Mouse (Mus musculus) stomach, postnatal 0 days (tissue): ENCODE data around the gene Smc3. TPM values are rescaled to one million over a fixed set of nuclear protein-coding genes. Genes with fewer than 3 reads are reported as not detected.
A peak's percentile ranks its signal among the peaks of the same experiment; 100 is the strongest.

Source experiments
- ATAC-seq: fragments of 200-750 bp; cut with Nextera tagmentation; 2 replicates; pipeline ENCODE4 v1.8.0; 2017; ENCODE audit not compliant: low FRiP score, low TSS enrichment
- DNase-seq: peaks from one replicate; pipeline ENCODE4 v3.0.0-alpha.2; 2016; ENCODE audit warnings: low spot score
- H3K27ac ChIP-seq: fragments of 300-500 bp; sonication (generic); replicated peaks from 2 replicates; pipeline ENCODE4 v1.5.1; 2014; ENCODE audit warnings: mild to moderate bottlenecking, control low read depth
- H3K27me3 ChIP-seq: fragments of 300-500 bp; sonication (generic); 2 replicates; pipeline ENCODE4 v1.6.1; 2014; ENCODE audit warnings: low read length; ENCODE audit not compliant: control insufficient read depth, insufficient read depth
- H3K36me3 ChIP-seq: fragments of 300-500 bp; sonication (generic); 2 replicates; pipeline ENCODE4 v1.6.1; 2014; ENCODE audit warnings: low read length, mixed read lengths; ENCODE audit not compliant: control insufficient read depth, insufficient read depth
- H3K4me1 ChIP-seq: fragments of 300-500 bp; sonication (generic); replicated peaks from 2 replicates; pipeline ENCODE4 v1.6.1; 2014; ENCODE audit warnings: antibody characterized with exemption; ENCODE audit not compliant: control insufficient read depth, insufficient read depth
- H3K4me2 ChIP-seq: fragments of 300-500 bp; sonication (generic); replicated peaks from 2 replicates; pipeline ENCODE4 v1.6.1; 2014; ENCODE audit warnings: low read depth, mild to moderate bottlenecking, control low read depth, moderate library complexity
- H3K4me3 ChIP-seq: fragments of 300-500 bp; sonication (generic); 2 replicates; pipeline ENCODE4 v1.5.1; 2014; ENCODE audit warnings: low read depth, low read length, control low read depth
- H3K9ac ChIP-seq: fragments of 300-500 bp; sonication (generic); 2 replicates; pipeline ENCODE4 v1.6.1; 2014; ENCODE audit warnings: mild to moderate bottlenecking, low read length, control low read depth, mixed read lengths
- H3K9me3 ChIP-seq: fragments of 300-500 bp; sonication (generic); 2 replicates; pipeline ENCODE4 v1.6.1; 2016; ENCODE audit warnings: low read length; ENCODE audit not compliant: control insufficient read depth
- CTCF ChIP-seq: IDR thresholded peaks from 2 replicates; pipeline ENCODE4 v1.5.1; 2016; ENCODE audit warnings: antibody characterized with exemption, low read depth, mild to moderate bottlenecking, moderate library complexity
- EP300 ChIP-seq: optimal IDR thresholded peaks from 2 replicates; pipeline ENCODE3; 2016; ENCODE audit warnings: antibody characterized with exemption
- WGBS: fragments of 180-500 bp; shearing (Covaris S2); extraction: QIAGEN DNeasy Blood & Tissue Kit; methylation state at CpG from one replicate; pipeline ENCODE4 v1.1.7; 2014; 5-methylcytosine and 5-hydroxymethylcytosine counted together
- polyA plus RNA-seq: library from polyadenylated mRNA; unstranded; fragments of >200 nt; fragmentation: Nextera tagmentation; extraction: Ambion mirVana; gene quantifications from 2 replicates; pipeline ENCODE4 v1.2.1, GENCODE M21; 2015

Gene Smc3
- polyA plus RNA-seq, 1 experiment from 2014 or later = 27.0 TPM

DNA sequence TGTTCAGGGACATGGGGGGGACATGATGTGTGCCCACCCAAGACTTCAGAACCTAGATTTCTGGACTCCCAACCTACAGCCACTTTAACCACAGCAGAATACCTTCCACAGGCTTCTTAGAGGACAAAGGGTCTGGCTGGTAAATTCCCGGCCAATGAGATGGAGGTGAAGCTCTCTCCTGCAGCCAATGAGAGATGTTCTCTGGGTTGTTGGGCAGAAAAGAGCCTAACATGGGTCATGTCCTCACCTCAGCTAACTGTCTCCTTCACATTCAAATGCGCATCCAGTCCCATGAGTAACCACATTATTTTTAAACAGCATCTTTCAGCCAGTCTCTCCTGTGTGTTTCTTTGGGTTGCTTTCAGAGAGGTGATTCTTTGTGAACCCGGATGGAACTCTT, 71.2 kb downstream of the Smc3 start:
- DNase-seq = no peak
- H3K9ac ChIP-seq = no peak overlapping the region
- no peaks in the 10 kb centered on the region for H3K36me3 ChIP-seq
- 66% methylated on average over 3 of the region's 3 CpGs for WGBS
- no peak overlapping the region for H3K27ac ChIP-seq
- no peak overlapping the region for H3K4me2 ChIP-seq
- TF ChIP-seq CTCF (no peak), EP300 (no peak)
- H3K4me3 ChIP-seq = no peak overlapping the region
- ATAC-seq = no peak
- H3K27me3 ChIP-seq = no peaks in the 10 kb centered on the region
- H3K9me3 ChIP-seq = no peaks in the 10 kb centered on the region
- H3K4me1 ChIP-seq = peaks cover 3% of the 10 kb centered on the region

DNA sequence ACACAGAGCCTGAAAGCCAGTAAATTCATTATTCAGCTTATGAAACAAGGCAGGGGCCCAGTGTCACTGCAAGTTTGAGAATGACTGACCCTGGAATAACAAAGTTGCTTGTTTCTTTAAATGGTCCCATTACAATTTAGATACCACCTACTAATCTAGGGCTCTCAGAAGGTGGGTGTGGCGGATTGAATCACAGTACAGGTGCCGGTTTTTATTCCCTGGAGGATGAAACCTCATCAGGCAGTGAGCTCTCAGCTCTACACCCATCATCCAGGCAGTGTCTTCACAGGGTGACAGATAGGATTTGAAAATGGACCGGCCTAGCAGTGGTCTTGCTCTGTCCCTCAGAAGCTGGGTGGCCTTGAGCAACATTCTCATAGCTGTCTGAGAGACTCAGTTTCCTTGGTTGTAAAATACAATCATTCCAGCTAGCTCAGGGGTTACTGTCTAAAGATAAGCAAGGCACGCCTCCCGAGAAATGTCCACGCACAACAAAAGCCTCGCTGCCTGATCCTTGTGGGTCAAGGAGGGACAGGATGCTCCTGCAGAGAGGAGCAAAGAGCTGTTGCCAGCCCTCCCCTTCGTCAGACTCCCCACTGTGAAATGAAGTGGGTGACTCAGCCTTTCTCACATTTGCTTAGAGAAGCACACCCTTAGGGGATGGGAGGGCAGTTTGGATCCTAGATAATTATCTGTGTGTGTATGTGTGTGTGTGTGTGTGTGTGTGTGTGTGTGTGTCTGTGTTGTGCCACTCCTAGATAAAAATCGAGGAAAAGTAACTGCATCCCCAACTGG, 74.1 kb downstream of the Smc3 start:
- ATAC-seq (no peak), DNase-seq (no peak)
- Histone ChIP-seq H3K4me1 (peaks cover 5% of the 10 kb centered on the region), H3K27me3 (peaks cover 4% of the 10 kb centered on the region; the same call in 1 of the 2 replicates), H3K27ac (no peak overlapping the region), H3K4me2 (no peak overlapping the region), H3K36me3 (no peaks in the 10 kb centered on the region), H3K9ac (no peak overlapping the region), H3K4me3 (no peak overlapping the region), H3K9me3 (no peaks in the 10 kb centered on the region)
- TF ChIP-seq EP300 = no peak
- TF ChIP-seq CTCF = no peak
- WGBS = 47% methylated on average over 9 of the region's 9 CpGs

DNA sequence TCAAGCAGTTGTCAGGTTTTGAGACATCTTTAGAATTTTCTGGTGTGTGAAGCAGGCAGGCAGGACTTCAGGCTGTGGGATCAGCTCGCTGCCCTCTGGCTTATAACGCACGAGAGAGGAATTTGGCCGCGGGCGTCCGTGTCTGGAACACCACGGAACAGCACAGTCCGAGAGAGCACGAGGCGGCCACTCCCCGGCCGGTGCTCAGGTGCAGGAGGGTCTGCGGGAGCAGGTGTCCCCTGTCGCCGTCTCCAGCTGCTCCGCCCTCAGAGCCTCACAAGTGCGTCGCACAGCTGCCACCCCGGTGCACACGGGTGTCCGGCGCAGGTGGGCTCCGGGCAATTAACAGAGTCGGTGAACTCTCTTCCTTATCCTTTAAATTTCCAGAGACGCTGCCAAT, 76.0 kb downstream of the Smc3 start:
- no peak for TF ChIP-seq EP300
- no peak for TF ChIP-seq CTCF
- no peaks in the 10 kb centered on the region for H3K36me3 ChIP-seq
- no peak overlapping the region for H3K27ac ChIP-seq
- peak overlapping the region; percentile 100 for H3K4me2 ChIP-seq
- peak; percentile 53; the same call in 1 of the 2 replicates for ATAC-seq
- H3K9me3 ChIP-seq = no peaks in the 10 kb centered on the region
- H3K4me3 ChIP-seq = peak overlapping the region; percentile 62
- WGBS = 2% methylated on average over 25 of the region's 26 CpGs
- peaks cover 4% of the 10 kb centered on the region; the same call in 1 of the 2 replicates for H3K27me3 ChIP-seq
- H3K4me1 ChIP-seq = peaks cover 5% of the 10 kb centered on the region
- peak; percentile 37 for DNase-seq
- no peak overlapping the region for H3K9ac ChIP-seq

DNA sequence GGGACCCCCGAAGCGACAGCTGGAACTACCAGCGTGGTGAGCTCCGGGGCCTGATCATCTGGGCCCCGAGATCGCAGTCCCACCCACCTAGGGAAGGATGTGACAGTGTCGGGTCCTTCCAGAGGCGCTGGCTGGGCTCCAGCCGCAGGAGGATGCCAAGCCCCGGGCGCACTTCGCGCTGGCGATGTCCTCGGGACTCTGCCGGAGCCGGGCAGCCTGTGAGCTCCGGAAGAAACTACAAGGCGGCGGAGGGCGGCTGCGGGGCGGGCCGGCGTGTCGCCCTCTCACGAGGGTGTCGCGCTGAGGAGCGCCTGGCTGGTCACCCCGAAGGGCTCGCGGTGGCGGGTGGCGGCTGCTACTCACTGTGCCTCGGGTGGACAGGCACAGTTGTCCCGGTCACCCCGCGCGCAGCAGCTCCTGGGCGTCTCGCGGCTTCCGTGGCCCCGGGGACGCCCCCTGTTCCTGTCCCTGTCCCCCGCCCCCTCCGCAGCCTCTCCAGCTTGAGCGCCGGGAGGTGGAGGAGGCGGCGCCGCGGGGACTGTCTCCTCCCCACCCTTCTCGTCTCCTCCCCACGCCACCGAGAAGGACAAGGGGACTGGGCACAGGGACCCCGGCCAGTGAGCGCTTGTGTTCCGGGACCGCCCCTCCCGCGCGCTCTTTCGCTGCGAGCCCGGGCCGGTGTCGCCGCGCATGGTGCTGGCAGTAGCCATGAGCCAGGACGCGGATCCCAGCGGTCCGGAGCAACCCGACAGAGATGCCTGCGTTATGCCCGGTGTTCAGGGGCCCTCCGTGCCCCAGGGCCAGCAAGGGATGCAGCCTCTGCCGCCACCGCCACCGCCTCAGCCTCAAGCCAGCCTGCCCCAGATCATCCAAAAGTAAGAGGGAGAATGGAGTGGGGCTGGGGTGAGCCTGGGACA, 76.8 kb downstream of the Smc3 start, which contains the start of gene Rbm20:
Rbm20 (plus strand) TSS at position 589 of the 917 bp plus-strand sequence.
- peak within 1 kb of the TSS; percentile 100 for H3K4me2 ChIP-seq
- no peaks in the 10 kb centered on the region for H3K36me3 ChIP-seq
- DNase-seq (peak; percentile 50), ATAC-seq (peak; percentile 60)
- H3K4me3 ChIP-seq = peak within 1 kb of the TSS; percentile 62
- H3K9me3 ChIP-seq = no peaks in the 10 kb centered on the region
- no peak within 1 kb of the TSS for H3K27ac ChIP-seq
- H3K4me1 ChIP-seq = peaks cover 5% of the 10 kb centered on the region
- no peak for TF ChIP-seq CTCF
- no peak for TF ChIP-seq EP300
- H3K27me3 ChIP-seq = peaks cover 4% of the 10 kb centered on the region; the same call in 1 of the 2 replicates
- under 1% methylated on average over 75 of the region's 82 CpGs for WGBS
- peak within 1 kb of the TSS; percentile 53 for H3K9ac ChIP-seq

GRCm38 (mm10) chr19:53679194-53679593, 79.0 kb downstream of the Smc3 start:
- no peak overlapping the region for H3K4me2 ChIP-seq
- no peaks in the 10 kb centered on the region for H3K36me3 ChIP-seq
- H3K4me3 ChIP-seq = no peak overlapping the region
- H3K4me1 ChIP-seq = peaks cover 5% of the 10 kb centered on the region
- 97% methylated on average over 9 of the region's 9 CpGs for WGBS
- no peak for DNase-seq
- no peak overlapping the region for H3K27ac ChIP-seq
- no peak overlapping the region for H3K9ac ChIP-seq
- H3K9me3 ChIP-seq = no peaks in the 10 kb centered on the region
- ATAC-seq = no peak
- H3K27me3 ChIP-seq = peaks cover 8% of the 10 kb centered on the region; the same call in 1 of the 2 replicates
- TF ChIP-seq CTCF (no peak), EP300 (no peak)
